23 mouse cellular contexts compared by ENCODE assay signal in genomic region chr17:27779755-27780154, GRCm38 (mm10). TPM values are rescaled to one million over a fixed set of nuclear protein-coding genes. Genes with fewer than 3 reads are reported as not detected.
DNase-seq lines count a peak whose midpoint lies in the region; ATAC-seq lines count a peak whose summit lies in the region.
"Had no signal": no experiment of that assay in that cellular context is flagged by ENCODE, and none has a peak within 500 bp of the region (broad histone marks: within the 10 kb centered on the region; RNA-seq: fewer than 3 reads in every experiment).

No protein-coding gene starts in this region.

- peak; percentile 78 for DNase-seq in MEL-GATA-1-ER (ENCODE audit: extremely low read depth, low read depth)
- DNase-seq in naive thymus-derived CD4-positive, alpha-beta T cell, adult 2 months (ENCODE audit: low read depth): peak; percentile 44
- DNase-seq in midbrain, embryonic 11.5 days (ENCODE audit: low spot score, missing footprints): no peak
- DNase-seq in layer of hippocampus, postnatal 10 days (ENCODE audit: low spot score in 2 of 2): no peak
- DNase-seq in kidney, postnatal 36 days: no peak
- DNase-seq: cerebellum, adult 8-10 months; forebrain, postnatal 0 days; heart, postnatal 14 days; kidney, adult 8-10 months; kidney, postnatal 4 days; layer of hippocampus, adult 9-11 months; lung, embryonic 14.5 days; lung, postnatal 36 days; midbrain, embryonic 14.5 days; right cerebral cortex, postnatal 25 days had no signal

- ATAC-seq in hematopoietic stem cell, adult 5-6 weeks (replicated peaks in 1 of 2; ENCODE audit: insufficient read depth in 1 of 2, low FRiP score in 2 of 2, low TSS enrichment in 1 of 2, low read depth in 1 of 2, poor library complexity in 2 of 2, severe bottlenecking in 2 of 2): peak; percentile 74 to 83
- no peak for ATAC-seq in liver, embryonic 15.5 days (ENCODE audit: insufficient read depth)
- no peak for ATAC-seq in midbrain, embryonic 11.5 days (ENCODE audit: low FRiP score)

- H3K27ac ChIP-seq in liver, embryonic 15.5 days (replicated peaks): peak overlapping the region; percentile 95
- no peak overlapping the region for H3K27ac ChIP-seq in midbrain, embryonic 11.5 days (ENCODE audit: low read depth, low read length)
- H3K27ac ChIP-seq: embryonic facial prominence, embryonic 12.5 days; hindbrain, embryonic 14.5 days; limb, embryonic 10.5 days; neural tube, embryonic 15.5 days had no signal

- H3K4me2 ChIP-seq in liver, embryonic 15.5 days: 0 out of 2 replicates have a peak overlapping the region, but pooled peaks have one; percentile 64
- H3K4me2 ChIP-seq in midbrain, embryonic 11.5 days: no peak overlapping the region
- H3K4me2 ChIP-seq: embryonic facial prominence, embryonic 12.5 days; heart, embryonic 12.5 days; hindbrain, embryonic 14.5 days; lung, embryonic 14.5 days; neural tube, embryonic 15.5 days had no signal

- no peaks in the 10 kb centered on the region for H3K27me3 ChIP-seq in liver, embryonic 15.5 days
- no peaks in the 10 kb centered on the region for H3K27me3 ChIP-seq in midbrain, embryonic 11.5 days (ENCODE audit: control insufficient read depth, insufficient read depth, low read length)
- H3K27me3 ChIP-seq: embryonic facial prominence, embryonic 12.5 days; heart, embryonic 12.5 days; neural tube, embryonic 15.5 days had no signal

- H3K9ac ChIP-seq in liver, embryonic 15.5 days: peak overlapping the region; percentile 4; the same call in 1 of the 2 replicates
- H3K9ac ChIP-seq in midbrain, embryonic 11.5 days (ENCODE audit: low read length): no peak overlapping the region
- H3K9ac ChIP-seq: embryonic facial prominence, embryonic 12.5 days; forebrain, postnatal 0 days; heart, embryonic 12.5 days; hindbrain, embryonic 14.5 days; lung, embryonic 14.5 days; neural tube, embryonic 15.5 days had no signal

- no peak overlapping the region for H3K4me3 ChIP-seq in liver, embryonic 15.5 days (replicated peaks)
- H3K4me3 ChIP-seq in midbrain, embryonic 11.5 days (ENCODE audit: low read depth, low read length): no peak overlapping the region
- H3K4me3 ChIP-seq: embryonic facial prominence, embryonic 12.5 days; heart, embryonic 12.5 days; limb, embryonic 10.5 days; neural tube, embryonic 15.5 days had no signal

- H3K9me3 ChIP-seq in liver, embryonic 15.5 days (replicated peaks): no peaks in the 10 kb centered on the region
- no peaks in the 10 kb centered on the region for H3K9me3 ChIP-seq in midbrain, embryonic 11.5 days (ENCODE audit: control insufficient read depth, low read length)
- H3K9me3 ChIP-seq: embryonic facial prominence, embryonic 12.5 days; heart, embryonic 12.5 days; limb, embryonic 10.5 days; neural tube, embryonic 15.5 days had no signal

- peaks cover 37% of the 10 kb centered on the region for H3K36me3 ChIP-seq in liver, embryonic 15.5 days (replicated peaks)
- H3K36me3 ChIP-seq in midbrain, embryonic 11.5 days (ENCODE audit: control insufficient read depth, insufficient read depth, low read length): peaks cover 3% of the 10 kb centered on the region; the same call in 1 of the 2 replicates

- peaks cover 57% of the 10 kb centered on the region for H3K4me1 ChIP-seq in liver, embryonic 15.5 days (replicated peaks)
- H3K4me1 ChIP-seq in midbrain, embryonic 11.5 days (ENCODE audit: control insufficient read depth, insufficient read depth, low read length): no peaks in the 10 kb centered on the region
- H3K4me1 ChIP-seq: embryonic facial prominence, embryonic 12.5 days; limb, embryonic 10.5 days; neural tube, embryonic 15.5 days had no signal

- 27% methylated on average over 3 of the region's 3 CpGs for WGBS in liver, embryonic 15.5 days (ENCODE audit: insufficient replicate concordance)
- 43% methylated on average over 3 of the region's 3 CpGs for WGBS in midbrain, embryonic 11.5 days

RNA-seq across cellular contexts. Expression of gene D17Wsu92e, which starts 40.7 kb away (rescaled TPM):
- total RNA-seq in hematopoietic stem cell, adult 5-6 weeks (2017): 53.9 and 68.7 TPM in 2 replicates
- polyA plus RNA-seq in liver, embryonic 15.5 days (2015; fragmentation: Nextera tagmentation; extraction: Ambion mirVana): 13.3 and 18.2 TPM in 2 replicates
- 8.7 and 10.9 TPM in 2 replicates for polyA plus RNA-seq in midbrain, embryonic 11.5 days (2014; fragmentation: Nextera tagmentation; extraction: Ambion mirVana)
- 100 to 1,000 TPM in 1 of 2 experiments, 10 to 100 TPM in 1; 99.8 to 105 TPM for total RNA-seq in layer of hippocampus, postnatal 10 days (2021)

RNA-seq across cellular contexts. Expression of gene Spdef, which starts 51.0 kb away (rescaled TPM):
- total RNA-seq in hematopoietic stem cell, adult 5-6 weeks (2017): not detected in 2 replicates
- 0.18 TPM in 1 of 2 replicates, not detected in the other for polyA plus RNA-seq in liver, embryonic 15.5 days (2015; fragmentation: Nextera tagmentation; extraction: Ambion mirVana)
- 0.25 TPM in 1 of 2 replicates, not detected in the other for polyA plus RNA-seq in midbrain, embryonic 11.5 days (2014; fragmentation: Nextera tagmentation; extraction: Ambion mirVana)
- 1 to 10 TPM; 1.1 to 1.3 TPM for total RNA-seq in layer of hippocampus, postnatal 10 days (2021)
- total RNA-seq: heart, postnatal 14 days had no signal
- polyA plus RNA-seq: C2C12 had no signal

RNA-seq across cellular contexts. Expression of gene Snrpc, which starts 58.2 kb away (rescaled TPM):
- total RNA-seq in hematopoietic stem cell, adult 5-6 weeks (2017): 75.7 and 108 TPM in 2 replicates
- 115 and 125 TPM in 2 replicates for polyA plus RNA-seq in liver, embryonic 15.5 days (2015; fragmentation: Nextera tagmentation; extraction: Ambion mirVana)
- 358 and 416 TPM in 2 replicates for polyA plus RNA-seq in midbrain, embryonic 11.5 days (2014; fragmentation: Nextera tagmentation; extraction: Ambion mirVana)
- 10 to 100 TPM; 77.2 to 83.4 TPM for total RNA-seq in layer of hippocampus, postnatal 10 days (2021)

Comparison
In these comparisons a context has a peak if more than half of its experiments do, and no peak if none do; other contexts are left out.
1. DNase-seq: peak in MEL-GATA-1-ER (single experiment) and naive thymus-derived CD4-positive, alpha-beta T cell, adult 2 months (single experiment); none in midbrain, embryonic 11.5 days (single experiment), layer of hippocampus, postnatal 10 days (0 of 2) and kidney, postnatal 36 days (0 of 2).
2. ATAC-seq: peak in hematopoietic stem cell, adult 5-6 weeks (2 of 2); none in liver, embryonic 15.5 days (single experiment) and midbrain, embryonic 11.5 days (single experiment).